Mouse (Mus musculus) 416B (cell line): ENCODE data around the gene Mefv.
"Not testable (repeated sequence)": the region's sequence is repeated elsewhere in the genome, so short reads cannot be mapped to it uniquely, and the experiment has no call there.

Experiments
- DNase-seq: peaks from one replicate; pipeline ENCODE4 v3.0.0; 2011; ENCODE audit warnings: low read depth

Mefv gene

DNA sequence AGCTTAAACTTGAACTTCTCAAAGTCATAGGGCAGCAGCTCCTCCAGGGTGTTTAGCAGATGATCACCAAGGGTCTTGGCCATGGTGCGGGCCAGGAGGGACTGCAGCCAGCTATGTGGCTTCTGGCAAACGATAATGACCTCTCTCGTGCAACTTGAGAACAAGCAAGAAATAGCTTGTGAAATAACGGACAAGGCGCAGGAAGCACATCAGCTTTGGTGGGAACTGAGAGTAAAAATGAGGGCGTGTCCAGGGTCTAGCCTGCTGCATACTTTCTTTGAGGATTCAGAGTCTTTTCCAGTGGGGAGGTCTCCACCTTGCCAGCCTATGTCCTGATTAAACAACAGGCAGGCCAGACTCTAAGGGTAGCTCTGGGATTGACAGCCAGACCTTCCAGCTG lies at the start of gene Mefv:
Gene Mefv (minus strand): TSS at position 118 of the 400 bp plus-strand sequence.
- peak; percentile 29 for DNase-seq

DNA sequence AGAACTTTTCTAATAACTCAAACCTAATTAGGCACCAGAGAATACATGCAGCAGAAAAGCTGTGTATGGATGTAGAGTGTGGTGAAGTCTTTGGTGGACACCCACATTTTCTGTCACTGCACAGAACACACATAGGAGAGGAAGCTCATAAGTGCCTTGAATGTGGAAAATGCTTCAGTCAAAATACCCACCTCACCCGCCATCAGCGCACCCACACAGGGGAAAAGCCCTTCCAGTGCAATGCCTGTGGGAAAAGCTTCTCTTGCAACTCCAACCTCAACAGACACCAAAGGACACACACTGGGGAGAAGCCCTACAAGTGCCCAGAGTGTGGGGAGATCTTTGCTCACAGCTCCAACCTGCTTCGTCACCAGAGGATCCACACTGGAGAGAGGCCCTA lies 31.1 kb upstream of the Mefv start:
- DNase-seq: no peak

DNA sequence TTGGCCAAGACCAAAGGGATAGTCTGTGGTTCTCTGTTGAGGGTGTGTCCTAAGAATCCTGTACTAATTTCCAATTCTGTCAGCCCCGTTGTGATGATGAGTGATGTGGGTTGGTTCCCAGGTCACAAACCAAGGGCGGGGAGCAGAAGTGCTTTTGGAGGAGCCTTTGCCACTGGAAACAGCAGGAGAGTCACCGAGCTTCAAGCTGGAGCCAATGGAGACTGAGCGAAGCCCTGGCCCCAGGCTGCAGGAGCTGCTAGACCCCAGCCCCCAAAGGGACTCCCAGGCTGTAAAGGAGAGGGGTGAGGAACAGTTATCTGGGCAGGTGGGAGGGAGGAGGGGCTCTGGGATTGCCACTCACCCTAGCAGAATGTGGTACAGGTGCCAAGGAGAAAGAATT lies 27.8 kb upstream of the Mefv start:
- no peak for DNase-seq

DNA sequence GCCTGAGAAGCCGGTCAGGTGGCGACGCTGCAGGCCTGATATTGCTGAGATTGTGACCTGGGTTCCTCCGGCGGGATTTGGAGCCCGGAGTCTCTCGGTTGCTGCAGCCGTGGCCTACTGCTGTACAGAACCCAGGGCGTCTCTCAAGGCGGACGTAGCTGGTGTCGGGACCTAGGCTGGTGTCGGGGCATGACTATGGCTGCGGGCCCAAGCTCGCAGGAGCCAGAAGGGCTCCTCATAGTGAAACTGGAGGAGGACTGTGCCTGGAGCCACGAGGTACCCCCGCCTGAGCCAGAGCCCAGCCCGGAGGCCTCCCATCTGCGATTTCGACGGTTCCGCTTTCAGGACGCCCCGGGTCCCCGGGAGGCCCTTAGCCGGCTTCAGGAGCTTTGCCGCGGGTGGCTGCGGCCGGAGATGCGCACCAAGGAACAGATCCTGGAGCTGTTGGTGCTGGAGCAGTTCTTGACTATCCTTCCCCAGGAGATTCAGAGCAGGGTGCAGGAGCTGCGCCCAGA lies 26.3 kb upstream of the Mefv start:
- DNase-seq: no peak

DNA sequence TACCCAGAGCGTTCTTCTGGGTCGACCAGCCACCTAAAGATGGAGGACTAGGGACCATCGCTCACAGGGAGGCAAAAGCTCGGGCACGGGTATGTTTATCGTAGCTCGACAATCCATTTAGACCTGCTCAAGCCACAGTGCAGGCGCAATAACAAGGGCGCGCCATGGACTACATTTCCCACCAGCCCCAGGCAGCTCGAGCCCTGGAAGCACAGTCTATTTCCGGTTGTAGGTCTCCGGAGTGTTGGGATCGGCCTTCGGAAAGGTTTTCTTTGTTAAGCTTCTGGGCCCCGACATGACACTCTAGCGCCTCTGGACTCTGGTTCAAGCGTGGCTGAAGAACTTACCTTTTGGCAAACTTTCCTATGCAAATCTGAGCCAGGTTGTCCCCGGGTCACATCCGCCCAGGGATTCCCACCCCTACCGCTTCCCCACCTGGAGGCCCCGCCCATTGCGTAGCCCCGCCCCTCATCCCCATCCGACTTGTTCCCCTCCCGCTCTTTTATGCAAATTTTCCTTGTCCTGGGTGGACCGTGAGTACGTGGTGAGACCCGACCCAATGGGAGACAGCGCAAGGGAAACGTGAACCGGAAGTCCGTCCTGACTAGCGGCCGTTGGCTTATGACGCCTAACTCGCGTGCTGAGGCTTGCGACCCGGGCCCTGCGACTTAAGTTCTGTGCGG lies 25.7 kb upstream of the Mefv start, which contains the start of gene Zfp263:
Gene Zfp263 (plus strand): TSS at position 591 of the 683 bp plus-strand sequence.
- peak; percentile 99 for DNase-seq

DNA sequence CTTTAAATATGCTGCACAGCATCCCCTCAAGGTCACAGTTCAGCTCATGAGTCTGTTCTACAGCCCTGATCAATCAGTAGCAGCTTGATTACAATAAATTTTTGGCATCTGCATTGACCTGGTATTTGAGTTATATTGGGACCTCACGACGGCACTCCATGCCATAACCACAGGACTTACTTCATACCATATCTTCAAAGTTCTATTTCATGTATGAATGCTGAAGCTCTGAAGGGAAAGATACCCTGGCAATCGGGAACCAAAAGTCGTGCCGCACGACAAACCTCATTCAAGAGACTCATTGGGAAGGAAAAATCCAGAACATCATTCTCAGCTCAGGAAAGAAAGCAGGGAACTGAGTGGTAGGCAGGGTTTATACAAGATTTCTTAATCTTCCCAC lies 24.6 kb upstream of the Mefv start:
- DNase-seq: no peak

DNA sequence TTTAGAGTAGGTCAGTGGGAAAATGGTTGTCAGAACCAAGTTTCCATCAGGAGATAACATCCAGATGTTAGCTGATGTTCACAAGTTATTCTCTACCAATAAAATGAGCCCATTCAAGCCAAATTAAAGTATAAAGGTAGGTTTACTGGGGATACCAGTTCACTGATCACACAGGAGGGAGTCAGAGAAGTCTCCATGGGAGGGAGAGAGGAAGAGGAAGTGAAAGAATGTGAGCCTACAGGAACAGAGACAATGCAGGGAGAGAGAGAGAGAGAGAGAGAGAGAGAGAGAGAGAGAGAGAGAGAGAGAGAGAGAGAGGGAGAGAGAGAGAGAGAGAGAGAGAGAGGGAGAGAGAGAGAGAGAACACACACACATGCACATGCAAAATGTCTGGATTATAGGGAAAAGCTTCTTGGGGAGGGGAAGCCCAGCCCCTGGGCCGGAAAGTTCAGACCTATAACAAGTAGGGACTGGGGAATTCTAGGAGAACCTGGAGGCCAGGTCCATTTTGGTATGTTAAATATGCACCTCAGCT lies 15.4 kb upstream of the Mefv start:
- no peak for DNase-seq

DNA sequence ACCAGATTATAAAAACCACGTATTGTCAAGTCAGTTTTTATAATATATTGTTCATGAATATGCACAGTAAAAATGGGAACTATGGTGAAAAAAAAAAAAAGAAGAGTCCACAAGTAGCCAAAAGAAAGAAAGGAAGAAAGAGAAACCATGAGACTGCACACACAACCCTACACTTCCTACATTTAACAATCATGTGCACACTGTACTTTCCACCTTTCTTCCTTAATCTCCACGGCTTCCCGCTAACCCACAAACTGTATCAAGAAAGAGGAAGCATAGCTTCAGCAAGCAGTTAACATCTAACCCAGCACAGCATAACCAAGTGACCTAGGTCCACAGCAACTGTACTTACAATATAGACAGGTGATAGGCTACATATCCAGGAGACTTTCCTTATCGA lies 14.7 kb upstream of the Mefv start:
- DNase-seq: peak; percentile 68

DNA sequence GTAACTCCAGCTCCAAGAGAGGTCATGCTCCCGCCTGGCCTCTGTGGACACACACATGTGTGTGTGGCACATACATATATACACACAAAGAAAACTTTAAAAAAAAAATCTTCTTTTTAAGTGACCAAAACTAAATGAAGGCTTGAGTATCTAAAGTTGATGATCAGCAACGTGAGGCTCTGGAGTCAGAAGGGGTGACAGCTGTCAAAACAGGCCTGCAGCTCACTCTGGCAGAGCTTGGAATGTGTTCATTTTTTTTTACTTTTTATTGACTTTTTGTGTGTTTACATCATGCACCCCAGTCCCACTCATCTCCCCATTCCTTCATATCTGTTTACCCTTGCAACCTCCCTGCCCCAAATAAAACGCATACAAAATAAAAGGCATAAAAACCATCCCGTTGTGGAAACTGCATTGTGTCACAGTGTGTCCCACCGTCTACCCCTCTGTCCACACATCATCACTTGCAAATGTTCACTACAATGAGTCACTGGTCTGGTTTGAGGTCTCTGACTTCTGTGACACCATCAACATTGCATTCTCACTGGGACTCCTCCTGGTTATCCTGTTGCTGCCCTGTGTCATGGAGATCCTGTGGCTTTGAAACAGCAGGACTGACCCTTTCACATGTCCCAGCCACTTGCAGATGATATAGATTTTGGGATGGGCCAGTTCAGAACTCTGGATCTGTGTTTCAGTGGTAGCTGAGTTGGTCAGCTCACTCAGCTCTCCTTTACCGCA lies 10.3 kb upstream of the Mefv start:
- peak; percentile 41 for DNase-seq

DNA sequence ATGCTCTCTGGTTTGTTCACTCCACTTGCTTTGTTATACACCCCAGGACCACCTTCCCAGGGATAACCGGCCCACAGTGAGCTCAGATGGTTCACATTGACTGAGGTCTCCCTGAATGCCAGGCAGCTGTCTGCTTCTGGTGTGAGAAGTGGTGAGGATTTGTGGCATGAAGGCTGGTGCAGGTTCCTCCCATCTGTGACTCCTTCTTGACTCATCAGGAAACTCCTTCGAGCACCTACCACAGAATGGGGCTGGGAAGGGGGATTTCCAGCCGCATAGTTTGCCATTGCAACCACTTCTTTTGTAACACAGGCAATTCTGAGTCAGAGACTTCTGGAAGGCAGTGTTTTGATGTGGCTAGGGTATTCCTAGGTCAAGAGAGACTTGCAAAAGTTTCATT lies 5.3 kb upstream of the Mefv start:
- DNase-seq: peak; percentile 98

DNA sequence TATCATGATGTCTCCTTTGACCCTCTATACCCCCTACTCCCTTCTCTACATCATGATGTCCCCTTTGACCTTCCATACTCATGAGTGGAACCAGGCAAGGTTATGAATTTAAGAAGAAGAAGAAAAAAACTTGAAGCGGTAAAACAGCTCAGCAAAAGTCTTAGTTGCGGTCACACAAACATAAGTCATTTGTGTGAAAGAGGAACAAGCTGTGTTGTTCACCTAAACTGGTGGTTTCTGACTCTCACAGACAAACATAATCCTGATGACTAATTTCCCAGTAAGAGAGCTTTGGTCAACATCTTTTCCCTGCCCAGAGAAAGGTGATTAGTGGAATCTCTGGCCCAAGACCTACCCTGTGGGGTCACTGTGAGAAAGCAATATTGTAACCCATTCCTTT lies 3.2 kb downstream of the Mefv start:
- peak; percentile 87 for DNase-seq

DNA sequence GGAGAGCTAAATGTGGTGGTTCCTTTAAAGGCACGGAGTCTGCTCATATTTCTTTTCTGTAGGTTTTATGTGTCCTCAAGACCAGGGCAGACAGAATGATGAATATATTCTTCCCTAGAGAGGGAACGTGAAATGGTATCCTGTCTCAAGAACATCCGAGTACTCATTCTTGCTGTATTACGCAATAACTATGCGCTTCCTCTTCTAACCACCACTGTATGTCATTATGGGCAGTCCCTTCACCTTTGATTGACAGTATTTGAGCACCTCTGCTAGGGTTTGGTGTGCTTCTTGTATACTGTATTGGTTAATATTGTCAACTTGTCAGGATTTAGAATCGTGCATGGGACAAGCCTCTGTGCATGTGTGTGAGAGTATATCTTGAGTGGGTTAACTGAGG lies 11.2 kb downstream of the Mefv start:
- DNase-seq: peak; percentile 89

DNA sequence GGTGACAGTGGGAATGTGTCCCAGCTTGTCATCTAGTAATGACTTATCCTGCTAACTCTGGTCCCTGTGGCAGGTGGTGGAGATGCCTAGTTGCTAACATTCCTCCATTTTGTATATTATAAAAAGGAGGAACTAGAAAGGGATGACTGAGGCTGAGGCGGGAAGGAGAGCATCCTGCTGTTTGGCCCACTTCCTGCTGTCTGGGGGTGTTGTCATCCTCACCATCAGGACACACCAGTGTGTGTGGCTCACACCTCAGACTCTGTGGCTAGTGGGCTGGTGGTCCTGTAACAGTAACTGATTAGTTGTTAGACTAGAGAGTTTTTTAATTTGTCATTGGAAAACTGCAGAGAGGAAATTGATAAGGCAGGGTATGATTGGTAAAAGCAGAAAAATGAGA lies 17.0 kb downstream of the Mefv start:
- peak; percentile 66 for DNase-seq

DNA sequence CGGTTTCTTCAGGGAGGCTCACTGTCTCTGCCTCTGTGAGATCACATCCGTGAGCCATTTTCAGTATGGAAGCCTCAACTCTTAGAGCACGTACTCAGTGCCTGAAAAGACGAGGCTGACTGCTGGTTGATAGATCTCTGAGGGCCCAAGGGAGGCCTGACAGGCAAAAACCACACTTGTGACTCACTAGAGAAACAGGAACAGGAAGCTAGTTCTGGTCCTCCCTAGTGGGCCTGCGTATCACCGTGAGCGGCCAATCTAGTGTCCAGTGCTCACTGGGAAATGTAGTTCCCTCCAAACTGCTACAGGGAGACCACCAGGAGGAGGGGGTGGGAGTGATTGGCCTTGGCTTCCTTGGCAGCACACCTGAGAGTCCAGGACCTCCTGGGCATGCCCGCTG lies 18.6 kb downstream of the Mefv start:
- DNase-seq: peak; percentile 93

DNA sequence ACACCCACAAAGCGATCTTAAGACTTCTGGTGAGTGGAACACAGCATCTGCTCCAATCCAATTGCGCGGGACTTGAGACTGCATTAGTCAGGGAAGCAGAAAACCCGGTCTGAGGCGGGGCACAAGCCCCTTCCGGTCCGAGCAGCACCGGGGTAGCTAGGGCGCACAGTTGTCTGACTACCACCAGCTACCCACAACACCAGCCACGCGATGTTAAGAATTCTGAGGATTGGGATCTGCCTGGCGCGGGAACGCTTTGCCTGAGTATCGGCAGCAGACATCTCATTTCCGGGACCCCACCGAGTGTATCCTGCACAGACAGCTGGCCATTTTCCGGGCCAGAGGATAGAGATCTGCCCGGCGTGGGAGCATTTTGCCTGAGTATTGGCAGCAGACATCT lies 28.3 kb downstream of the Mefv start:
- not testable (repeated sequence) for DNase-seq
